Mouse (Mus musculus): ENCODE measurements around the gene Olfr574. TPM values are rescaled to one million over a fixed set of nuclear protein-coding genes. Genes with fewer than 3 reads are reported as not detected.

Olfr574 gene
- total RNA-seq (2021), result not detected
- long read RNA-seq, result 0 reads

DNA sequence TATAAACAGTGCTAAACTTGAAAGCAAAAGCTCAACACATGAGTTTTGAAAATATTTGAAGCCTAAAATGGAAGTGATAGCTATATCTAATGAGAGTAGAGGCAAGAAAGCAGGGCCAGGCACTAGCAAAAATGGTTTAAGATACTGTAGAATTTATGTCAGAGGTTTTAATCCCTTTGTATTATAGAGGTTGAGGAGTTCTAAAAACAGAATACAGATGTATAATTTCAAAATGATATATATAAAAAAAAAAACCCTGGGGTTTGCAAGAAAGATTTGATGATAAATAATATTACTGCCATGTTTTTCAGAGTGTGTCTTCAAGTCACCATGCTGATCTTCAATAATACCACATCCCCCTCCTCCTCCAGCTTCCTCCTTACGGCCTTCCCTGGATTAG lies at the start of gene Olfr574:
Gene Olfr574, plus strand, starts transcription at position 301 of the 400 bp plus-strand sequence.
- DNase-seq (ENCODE audit: low spot score in 2 of 2), result no peak

DNA sequence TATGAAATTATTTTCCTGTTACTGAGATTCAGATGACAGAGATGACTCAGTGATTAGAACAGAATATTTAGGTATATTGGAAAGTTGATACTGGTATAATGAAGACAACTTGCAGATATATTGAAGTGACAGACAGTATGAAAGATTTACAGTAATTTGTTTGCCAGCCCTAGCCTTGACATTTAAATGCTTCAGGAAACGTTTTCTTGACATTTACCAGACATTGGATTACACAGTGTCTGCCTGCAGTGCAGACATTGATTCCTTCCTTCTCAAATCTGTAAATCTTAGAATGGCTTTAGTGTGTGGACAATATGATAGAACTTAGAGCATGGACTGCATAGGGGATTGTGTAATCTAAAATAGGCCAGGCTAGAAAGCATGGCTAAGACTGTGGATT lies 33.0 kb upstream of the Olfr574 start:
- DNase-seq (ENCODE audit: low spot score in 2 of 2), result no peak

DNA sequence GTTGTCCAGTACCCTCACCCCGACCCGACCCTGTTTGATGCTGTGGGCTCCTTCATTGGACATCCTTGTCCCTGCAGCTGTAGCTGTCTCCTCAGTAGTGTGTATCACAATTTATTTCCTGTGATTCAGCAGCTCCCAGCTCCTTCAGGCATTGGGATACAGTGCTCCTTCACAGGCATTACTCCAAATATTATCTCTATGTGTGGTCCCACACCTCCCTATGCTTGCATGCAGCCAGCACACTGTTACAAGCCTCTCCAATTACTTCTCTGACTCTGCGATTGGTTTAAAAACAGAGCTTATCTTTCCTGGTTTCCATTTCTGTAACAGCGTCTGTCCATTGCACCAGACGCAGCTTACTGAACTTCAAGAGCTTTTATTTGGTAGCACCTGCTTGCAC lies 31.9 kb upstream of the Olfr574 start:
- no peak for DNase-seq (ENCODE audit: low spot score in 2 of 2)

DNA sequence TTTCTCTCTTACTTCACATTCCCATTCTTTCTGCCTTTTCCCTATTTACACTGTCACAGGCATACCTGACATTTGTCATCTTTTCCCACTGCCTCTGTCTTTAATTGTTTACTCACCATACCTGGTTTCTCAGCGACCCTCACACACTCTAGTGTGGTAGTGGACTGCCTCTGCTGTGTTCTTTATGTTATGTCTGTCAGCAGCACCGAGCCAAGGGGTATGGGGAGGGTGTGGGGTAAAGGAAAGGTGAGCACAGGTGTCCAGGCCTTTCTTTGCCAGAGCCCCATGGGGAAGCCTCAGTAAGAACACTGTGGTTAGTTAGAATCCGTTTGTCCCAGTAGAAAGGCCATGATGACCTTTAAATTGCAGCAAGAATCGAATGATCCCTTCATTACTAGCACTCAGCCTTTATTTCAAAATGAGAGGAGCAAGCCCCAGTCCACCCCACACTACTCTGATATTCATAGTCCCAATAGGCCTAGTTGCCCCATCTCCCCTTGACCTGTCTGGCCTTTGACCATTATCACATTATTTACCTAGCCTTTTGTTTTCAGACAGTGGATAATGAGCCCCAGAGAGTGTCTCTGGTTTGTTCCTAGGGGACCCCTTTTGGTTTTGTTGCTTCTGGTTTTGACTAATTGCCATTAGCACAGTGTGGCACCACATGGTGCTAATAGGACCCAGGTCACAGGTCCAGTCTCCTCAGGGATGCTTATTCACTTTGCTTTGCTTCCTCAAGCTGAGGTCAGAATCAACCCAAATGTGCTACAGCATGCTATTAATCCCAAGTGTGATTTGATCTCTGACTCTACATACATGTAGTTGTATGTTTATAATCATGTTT lies 31.0 kb upstream of the Olfr574 start, which contains the start of gene Olfr571:
Gene Olfr571, minus strand, starts transcription at position 505 of the 844 bp plus-strand sequence.
- DNase-seq (ENCODE audit: low spot score in 2 of 2), result no peak

DNA sequence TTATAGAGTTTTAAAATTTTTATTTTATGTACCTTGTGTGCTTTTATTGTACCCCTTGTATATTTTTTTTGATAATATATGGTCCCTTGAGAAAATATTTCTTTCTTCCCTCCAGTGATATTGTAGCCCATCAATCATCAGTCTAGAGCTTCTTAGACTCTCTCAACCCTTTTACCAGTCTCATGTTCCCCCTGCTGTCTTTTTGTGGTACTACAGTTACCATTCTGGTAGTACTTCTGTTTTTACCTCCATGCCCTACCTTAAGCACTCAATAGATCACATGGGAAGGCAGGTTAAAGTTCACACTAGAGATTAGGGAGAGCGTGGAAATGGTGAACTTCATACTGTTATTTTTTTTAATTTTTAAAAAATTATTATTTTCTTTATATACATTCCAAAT lies 28.6 kb upstream of the Olfr574 start:
- DNase-seq (ENCODE audit: low spot score in 2 of 2), result peak in 1 of 2 experiments; percentile 12

DNA sequence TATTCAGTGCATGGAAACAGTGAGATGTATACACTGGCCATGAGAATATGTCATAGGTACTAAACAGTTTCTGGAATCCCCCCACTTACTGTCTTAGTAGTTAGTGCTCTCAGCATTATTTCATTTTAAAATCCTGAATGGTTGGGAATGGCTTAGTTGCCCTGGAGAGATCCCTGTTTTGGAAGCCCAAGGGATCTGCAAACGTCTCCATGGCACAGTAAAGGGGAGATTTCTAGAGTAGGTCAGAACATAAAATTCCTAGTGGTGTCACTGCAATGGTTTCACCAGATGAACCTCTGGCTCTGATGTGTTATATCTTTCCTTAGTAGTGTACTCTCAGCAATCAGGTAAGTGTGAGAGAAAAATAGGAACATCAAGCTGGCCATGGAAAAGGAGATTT lies 24.2 kb upstream of the Olfr574 start, which contains the start of gene Olfr572:
Gene Olfr572, plus strand, starts transcription at position 301 of the 400 bp plus-strand sequence.
- no peak for DNase-seq (ENCODE audit: low spot score in 2 of 2)

DNA sequence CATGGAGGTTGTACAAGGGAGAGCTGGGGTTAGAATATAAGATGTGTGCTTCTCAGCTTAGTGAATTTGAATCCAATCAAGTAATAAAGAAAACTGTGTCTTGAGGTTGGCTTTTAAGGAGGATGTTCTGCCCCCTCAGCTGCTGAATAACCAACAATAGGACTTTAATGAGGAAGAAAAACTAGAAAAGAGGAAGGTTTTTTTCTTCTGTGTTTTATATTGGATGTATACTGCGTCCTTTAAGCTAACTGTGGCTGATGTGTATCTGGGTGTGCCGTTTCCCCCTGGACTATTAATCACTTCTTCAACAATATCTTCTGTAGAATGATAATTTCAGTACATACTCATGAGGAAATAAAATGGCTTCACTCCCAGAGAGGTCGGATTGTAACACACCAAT lies 21.2 kb upstream of the Olfr574 start:
- no peak for DNase-seq (ENCODE audit: low spot score in 2 of 2)

DNA sequence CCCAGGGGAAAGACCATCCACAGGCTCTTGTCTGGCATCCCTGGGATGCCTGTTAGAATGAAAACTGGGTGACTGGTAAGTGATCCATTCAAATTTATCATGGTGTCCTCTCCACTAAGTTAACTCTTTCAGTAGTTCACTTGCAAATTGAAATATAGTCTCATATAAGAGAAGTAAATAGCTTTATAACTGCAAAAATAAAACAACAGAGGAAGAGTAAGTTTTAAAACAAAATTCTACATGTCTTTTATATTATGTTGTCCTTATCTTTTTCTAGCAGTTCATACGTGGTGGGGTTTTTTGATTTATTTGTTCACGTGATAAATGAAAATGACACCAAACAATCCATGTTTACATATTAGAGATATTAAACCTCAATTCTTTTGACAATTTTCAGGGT lies 5.8 kb upstream of the Olfr574 start, which contains the start of gene Olfr573-ps1:
Gene Olfr573-ps1, minus strand, starts transcription at position 101 of the 400 bp plus-strand sequence.
- no peak for DNase-seq (ENCODE audit: low spot score in 2 of 2)

DNA sequence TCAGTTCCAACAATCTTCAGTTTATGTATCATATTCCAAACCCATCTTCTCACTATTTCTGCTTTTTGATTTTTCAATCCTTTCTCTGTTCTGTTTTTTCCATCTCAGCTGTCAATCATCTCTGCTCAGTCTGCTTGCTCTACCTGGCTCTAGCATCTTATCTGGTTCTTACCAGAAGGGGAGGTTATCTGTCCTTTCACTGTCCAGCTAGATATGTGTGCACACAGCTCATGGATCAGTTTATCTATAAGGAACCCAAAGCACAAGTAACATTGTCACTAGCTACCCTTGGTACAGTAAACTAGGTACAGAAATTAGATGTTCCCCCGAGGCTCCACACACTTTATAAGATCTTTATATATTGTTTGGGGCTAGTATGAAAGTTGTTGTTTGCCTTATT lies 4.8 kb upstream of the Olfr574 start:
- DNase-seq (ENCODE audit: low spot score in 2 of 2), result no peak

DNA sequence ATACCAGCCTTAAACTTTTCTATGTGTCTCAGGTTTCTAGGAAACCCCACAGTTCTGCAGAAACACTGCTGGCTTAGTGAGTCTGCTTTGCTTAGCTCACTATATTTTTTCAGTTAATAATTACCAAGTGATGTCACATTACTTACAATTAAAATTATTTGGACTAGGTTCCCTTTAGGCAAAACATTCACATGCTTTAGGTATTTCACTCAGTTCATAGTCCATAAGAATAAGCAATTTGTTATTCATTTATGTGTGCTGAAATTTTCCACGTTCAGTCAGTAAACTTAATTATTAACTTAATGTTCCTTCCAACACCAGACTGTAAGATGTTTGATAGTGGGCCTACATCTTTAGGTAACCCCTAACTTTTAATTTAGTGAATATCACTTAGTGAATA lies 2.5 kb downstream of the Olfr574 start:
- no peak for DNase-seq (ENCODE audit: low spot score in 2 of 2)

DNA sequence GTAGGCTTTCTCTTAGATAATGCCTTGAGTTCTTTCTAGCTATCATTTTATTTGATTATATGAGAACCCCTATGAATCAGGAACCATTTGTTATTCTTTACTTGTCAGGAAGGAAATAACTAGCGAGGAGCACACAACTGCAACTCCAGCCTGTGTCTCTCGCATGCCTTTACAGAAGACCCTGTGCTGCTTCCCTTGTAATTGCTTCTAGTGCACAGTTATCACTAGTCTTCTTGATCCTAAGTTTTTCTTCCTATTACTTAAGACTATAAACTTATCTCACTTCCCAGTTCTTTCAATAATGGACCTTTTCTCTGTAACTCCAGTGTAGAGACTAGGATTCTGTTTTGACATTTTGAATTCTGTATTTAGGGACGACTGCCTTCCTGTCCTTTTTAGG lies 9.9 kb downstream of the Olfr574 start:
- DNase-seq (ENCODE audit: low spot score in 2 of 2), result no peak

DNA sequence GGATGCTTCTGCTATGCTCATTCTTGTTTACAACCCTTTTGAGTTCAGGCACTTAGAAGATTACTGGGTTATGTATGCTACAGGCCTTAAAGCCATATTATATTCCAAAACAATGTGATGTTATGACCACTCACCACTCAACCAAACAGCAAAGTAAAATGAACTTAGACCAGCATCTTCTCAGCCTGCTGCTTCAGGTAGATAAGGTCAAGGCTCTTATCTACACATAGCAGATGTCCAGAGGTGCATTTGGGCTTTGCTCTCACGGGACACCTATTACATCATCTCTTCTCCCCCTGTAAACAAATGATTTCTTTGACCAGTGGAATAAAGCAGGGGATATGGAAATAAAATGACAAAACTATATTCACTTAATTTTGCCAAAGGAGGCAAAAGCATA lies 10.3 kb downstream of the Olfr574 start, which contains the start of gene Olfr575:
Gene Olfr575, minus strand, starts transcription at position 183 of the 400 bp plus-strand sequence.
- DNase-seq (ENCODE audit: low spot score in 2 of 2), result no peak

DNA sequence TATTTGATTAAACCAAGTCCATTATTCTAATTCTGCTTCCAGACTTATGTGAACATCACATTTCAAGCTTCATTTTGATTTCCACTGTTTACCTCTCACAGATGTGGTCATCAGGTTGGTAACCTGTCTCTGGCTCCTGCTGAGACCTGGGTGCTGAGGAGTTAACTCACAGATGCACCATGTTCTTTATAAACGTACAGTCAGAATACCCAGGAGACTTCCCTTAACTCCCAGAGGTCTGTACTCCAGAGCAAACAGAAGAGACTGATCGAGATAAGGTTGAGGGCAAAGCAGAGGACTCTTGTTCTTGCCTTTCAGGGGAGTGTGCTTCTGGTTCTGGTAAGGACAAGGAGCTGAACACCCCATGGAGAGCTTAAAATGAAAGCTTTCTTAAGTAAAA lies 14.1 kb downstream of the Olfr574 start, which contains the start of gene Olfr576:
Gene Olfr576, plus strand, starts transcription at position 301 of the 400 bp plus-strand sequence.
- no peak for DNase-seq (ENCODE audit: low spot score in 2 of 2)

DNA sequence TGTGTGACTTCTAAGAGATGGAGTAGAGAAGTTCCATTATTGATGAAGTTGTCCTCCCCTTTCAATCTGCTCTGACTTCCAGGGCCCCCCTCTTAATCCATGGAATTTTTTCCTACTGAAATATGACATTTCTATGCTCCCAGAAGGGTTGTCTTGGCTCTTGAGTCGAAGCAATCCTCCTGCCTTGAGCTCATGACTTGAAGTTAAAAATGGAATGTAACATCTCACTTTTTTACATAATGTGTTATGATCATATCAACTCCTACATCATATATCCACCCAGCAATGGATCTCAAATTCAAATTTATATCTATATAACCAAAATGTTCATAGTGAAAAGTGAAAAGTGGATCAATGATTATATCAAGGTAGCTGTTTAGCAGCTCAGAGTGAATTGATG lies 26.1 kb downstream of the Olfr574 start:
- DNase-seq (ENCODE audit: low spot score in 2 of 2), result no peak

DNA sequence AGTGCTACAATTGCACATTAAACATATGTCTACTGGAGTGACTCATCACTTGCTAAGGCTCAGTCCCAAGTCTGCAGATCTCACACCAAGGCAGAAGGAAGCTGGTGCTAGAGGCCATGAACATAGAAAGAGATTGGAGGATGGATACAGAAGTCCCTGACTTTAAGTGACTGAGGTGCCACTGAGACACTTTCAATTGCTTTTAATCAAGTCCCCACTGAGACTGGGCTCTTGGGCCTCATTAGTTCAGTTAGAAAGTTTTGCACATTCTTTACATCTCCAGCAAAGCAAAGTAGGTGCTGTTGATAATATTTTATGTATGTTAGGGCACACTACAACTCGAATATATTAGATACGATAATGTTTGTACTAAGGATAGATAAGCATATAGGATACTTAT lies 27.6 kb downstream of the Olfr574 start, which contains the start of gene Olfr577:
Gene Olfr577, minus strand, starts transcription at position 101 of the 400 bp plus-strand sequence.
- no peak for DNase-seq (ENCODE audit: low spot score in 2 of 2)

DNA sequence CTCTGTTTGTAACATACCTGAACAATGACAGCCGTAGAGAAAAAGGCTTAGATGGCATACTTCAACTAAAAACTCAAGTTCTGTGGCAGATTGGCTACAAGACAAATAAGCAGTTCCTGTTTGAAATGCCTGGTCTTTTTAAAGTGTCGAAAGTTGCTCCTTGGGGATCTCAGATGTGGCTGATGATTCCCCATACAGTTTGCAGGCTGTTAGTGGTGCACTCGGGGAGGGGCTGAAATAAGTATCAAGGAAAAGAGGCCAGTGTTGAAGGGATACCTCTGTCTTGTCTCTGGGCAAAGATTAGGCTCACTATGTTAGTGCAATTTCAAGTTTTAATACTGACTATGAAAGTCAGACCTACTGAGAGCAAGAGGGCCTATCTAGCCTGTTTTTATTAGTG lies 41.0 kb downstream of the Olfr574 start, which contains the start of gene Olfr578:
Gene Olfr578, minus strand, starts transcription at position 101 of the 400 bp plus-strand sequence.
- DNase-seq (ENCODE audit: low spot score in 2 of 2), result no peak

Other genes starting within 250 kb of the Olfr574 start
- gene Olfr558, start 246.3 kb upstream of the Olfr574 start, total RNA-seq (2021), result under 1 TPM; 0.34 to 0.49 TPM
- gene Olfr33, start 229.4 kb upstream of the Olfr574 start, total RNA-seq (2021), result not detected
- not detected for gene Olfr559, start 221.0 kb upstream of the Olfr574 start, total RNA-seq (2021)
- gene Olfr560, start 189.1 kb upstream of the Olfr574 start, total RNA-seq (2021), result not detected
- gene Olfr78, start 189.0 kb upstream of the Olfr574 start, total RNA-seq (2021), result under 1 TPM; 0.23 to 0.76 TPM
- not detected for gene Olfr561, start 177.2 kb upstream of the Olfr574 start, total RNA-seq (2021)
- gene Olfr564, start 145.0 kb upstream of the Olfr574 start, total RNA-seq (2021), result not detected
- gene Olfr566, start 89.7 kb upstream of the Olfr574 start, total RNA-seq (2021), result not detected
- gene Olfr568, start 71.3 kb upstream of the Olfr574 start, total RNA-seq (2021), result not detected
- gene Olfr569, start 57.6 kb upstream of the Olfr574 start, total RNA-seq (2021), result not detected
- gene Olfr570, start 53.9 kb upstream of the Olfr574 start, total RNA-seq (2021), result not detected
- not detected for gene Olfr571, start 30.9 kb upstream of the Olfr574 start, total RNA-seq (2021)
- not detected for gene Olfr572, start 24.1 kb upstream of the Olfr574 start, total RNA-seq (2021)
- gene Olfr573-ps1, start 5.9 kb upstream of the Olfr574 start, total RNA-seq (2021), result not detected
- gene Olfr575, start 10.3 kb downstream of the Olfr574 start, total RNA-seq (2021), result not detected
- gene Olfr576, start 14.2 kb downstream of the Olfr574 start, total RNA-seq (2021), result not detected
- gene Olfr577, start 27.5 kb downstream of the Olfr574 start, total RNA-seq (2021), result not detected
- gene Olfr578, start 40.9 kb downstream of the Olfr574 start, total RNA-seq (2021), result not detected
- not detected for gene Olfr582, start 89.6 kb downstream of the Olfr574 start, total RNA-seq (2021)
- gene Olfr583, start 102.8 kb downstream of the Olfr574 start, total RNA-seq (2021), result not detected
- not detected for gene Olfr584, start 133.4 kb downstream of the Olfr574 start, total RNA-seq (2021)
- not detected for gene Olfr585, start 149.3 kb downstream of the Olfr574 start, total RNA-seq (2021)
- gene Olfr586, start 177.2 kb downstream of the Olfr574 start, total RNA-seq (2021), result not detected
- gene Olfr588-ps1, start 192.4 kb downstream of the Olfr574 start, total RNA-seq (2021), result not detected
- not detected for gene Olfr589, start 207.9 kb downstream of the Olfr574 start, total RNA-seq (2021)
- gene Olfr591, start 229.9 kb downstream of the Olfr574 start, total RNA-seq (2021), result not detected
- not detected for gene Olfr592, start 236.3 kb downstream of the Olfr574 start, total RNA-seq (2021)